Mouse (Mus musculus): Measurements from ENCODE around the gene Cyth3.

- TF ChIP-seq CTCF (conservative IDR thresholded peaks at IDR 0.05; ENCODE audit: low read length) (no peak), POU5F1 (IDR thresholded peaks at IDR 0.05; ENCODE audit: borderline replicate concordance, low read length) (no peak)
These were observed 68.1 kb downstream of the Cyth3 start for GRCm38 (mm10) chr5:143690392-143690791.

Measured in E14TG2a.4 (cell line).